Mouse (Mus musculus): ENCODE measurements around the gene Vcpkmt. TPM values are rescaled to one million over a fixed set of nuclear protein-coding genes. Genes with fewer than 3 reads are reported as not detected.

Gene Vcpkmt
- total RNA-seq, 2 experiments from 2014 or later: 10.5 to 15.3 TPM

DNA sequence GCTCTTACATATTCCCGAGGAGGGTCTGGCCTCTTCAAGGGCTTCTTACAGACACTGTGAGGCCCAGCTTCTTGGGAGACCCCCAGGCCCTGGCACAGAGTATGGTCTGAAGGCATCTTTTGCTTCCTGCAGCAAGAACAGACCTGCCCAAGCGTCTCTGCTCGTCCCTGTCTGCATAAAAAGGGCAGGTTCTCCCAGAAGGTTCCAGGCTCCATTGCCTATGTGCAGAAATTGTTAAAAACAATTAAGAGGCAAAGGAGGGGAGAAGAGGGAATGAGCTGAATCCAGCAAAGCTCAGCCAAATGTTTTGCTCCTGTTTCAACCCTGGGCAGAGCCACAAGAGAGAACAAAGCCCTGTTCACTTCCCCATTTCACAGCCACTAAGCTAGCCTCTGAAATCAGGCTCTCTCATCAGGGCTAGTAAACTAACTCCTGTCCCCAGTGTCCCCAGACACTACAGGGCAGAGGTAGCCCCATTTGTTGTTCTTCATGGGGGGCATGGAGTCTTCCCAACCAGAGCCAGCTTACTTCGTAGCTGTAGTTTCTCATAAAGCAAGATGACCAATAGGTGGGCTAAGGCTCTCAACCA lies 44.4 kb downstream of the Vcpkmt start:
- ATAC-seq (replicated peaks; ENCODE audit: poor library complexity): peak; percentile 38

GRCm38 (mm10) chr12:69537675-69538361 lies 45.0 kb downstream of the Vcpkmt start:
- ATAC-seq (replicated peaks; ENCODE audit: poor library complexity): peak; percentile 51

- ATAC-seq (replicated peaks; ENCODE audit: poor library complexity): no peak; the same call in 1 of the 2 replicates
Observed at GRCm38 (mm10) chr12:69537243-69537674, 45.6 kb downstream of the Vcpkmt start.

GRCm38 (mm10) chr12:69536616-69537242 lies 46.1 kb downstream of the Vcpkmt start:
- no peak for ATAC-seq (replicated peaks; ENCODE audit: poor library complexity)

GRCm38 (mm10) chr12:69533237-69533636 lies 49.6 kb downstream of the Vcpkmt start:
- no peak for ATAC-seq (replicated peaks; ENCODE audit: poor library complexity)

DNA sequence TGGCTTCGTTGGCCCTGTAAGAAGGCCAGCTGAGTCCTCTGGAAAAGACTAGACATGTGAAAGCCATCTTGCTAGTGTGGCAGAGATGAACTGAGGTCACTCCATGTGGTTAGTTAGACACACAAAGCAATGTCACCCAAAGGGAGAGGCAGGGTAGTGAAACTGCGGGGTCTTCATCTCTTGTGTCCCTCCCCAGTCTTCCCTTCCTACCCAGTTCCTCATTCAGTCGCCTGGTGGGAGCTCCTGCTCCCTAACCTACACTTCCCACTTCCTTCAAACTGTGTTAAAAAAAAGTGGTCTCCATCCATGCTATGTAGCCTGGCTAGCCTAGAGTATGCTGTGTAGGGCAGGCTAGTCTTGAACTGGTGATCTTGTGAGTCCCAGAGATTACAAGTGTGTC lies 50.3 kb downstream of the Vcpkmt start:
- peak; percentile 70 for ATAC-seq (replicated peaks; ENCODE audit: poor library complexity)

DNA sequence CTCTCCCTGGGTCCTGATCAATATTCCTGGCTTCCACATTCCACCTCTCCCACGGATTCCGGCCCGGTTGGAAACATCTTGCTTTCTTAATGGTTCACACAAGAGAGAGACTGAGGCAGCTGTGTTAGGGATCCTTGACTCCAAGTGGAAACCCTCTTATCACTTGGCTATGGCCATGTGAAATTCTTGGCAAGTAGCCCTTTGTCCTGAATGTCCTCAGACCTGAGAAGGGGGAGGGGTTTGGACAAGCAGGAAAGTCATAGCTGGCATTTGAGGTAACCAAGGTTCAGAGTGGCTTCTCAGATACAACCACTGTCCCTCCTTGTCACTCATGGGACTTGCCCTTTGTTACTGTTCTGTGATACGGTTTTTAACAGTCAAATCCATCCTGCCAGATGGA lies 50.7 kb downstream of the Vcpkmt start:
- ATAC-seq (replicated peaks; ENCODE audit: poor library complexity): no peak

DNA sequence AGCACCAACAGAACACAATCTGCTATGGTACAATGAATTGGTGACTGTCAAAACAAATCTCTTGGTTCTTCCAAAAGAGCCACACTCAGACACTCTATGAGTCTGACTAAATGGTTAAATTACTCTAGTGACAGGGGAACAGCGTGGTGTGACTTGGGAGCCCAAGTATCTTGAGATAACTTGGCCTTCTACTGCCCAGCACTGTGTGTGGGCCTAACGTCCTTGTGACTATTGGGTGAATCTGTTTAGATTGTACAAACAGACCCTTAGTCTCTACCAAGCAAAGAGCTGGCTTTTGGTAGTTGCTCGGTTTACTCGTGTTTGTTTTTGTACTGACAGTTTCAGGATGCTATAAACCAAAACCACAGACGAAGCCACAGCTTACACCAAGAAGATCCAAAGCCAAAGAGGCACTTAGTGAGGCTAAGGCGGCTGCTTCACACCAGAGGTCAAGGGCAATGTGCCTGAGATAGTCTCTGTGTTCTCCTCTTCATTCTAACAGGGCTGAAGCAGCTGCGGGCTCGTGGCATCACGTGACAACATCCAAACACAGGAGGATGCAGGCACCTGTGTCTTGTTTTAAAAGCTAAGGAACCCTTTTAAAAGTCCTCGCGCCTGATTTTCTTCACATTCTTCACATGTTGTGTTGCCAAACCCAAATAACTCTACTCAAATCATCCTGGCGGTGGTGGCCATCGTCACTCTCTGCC lies 53.0 kb downstream of the Vcpkmt start:
- no peak for ATAC-seq (replicated peaks; ENCODE audit: poor library complexity)

DNA sequence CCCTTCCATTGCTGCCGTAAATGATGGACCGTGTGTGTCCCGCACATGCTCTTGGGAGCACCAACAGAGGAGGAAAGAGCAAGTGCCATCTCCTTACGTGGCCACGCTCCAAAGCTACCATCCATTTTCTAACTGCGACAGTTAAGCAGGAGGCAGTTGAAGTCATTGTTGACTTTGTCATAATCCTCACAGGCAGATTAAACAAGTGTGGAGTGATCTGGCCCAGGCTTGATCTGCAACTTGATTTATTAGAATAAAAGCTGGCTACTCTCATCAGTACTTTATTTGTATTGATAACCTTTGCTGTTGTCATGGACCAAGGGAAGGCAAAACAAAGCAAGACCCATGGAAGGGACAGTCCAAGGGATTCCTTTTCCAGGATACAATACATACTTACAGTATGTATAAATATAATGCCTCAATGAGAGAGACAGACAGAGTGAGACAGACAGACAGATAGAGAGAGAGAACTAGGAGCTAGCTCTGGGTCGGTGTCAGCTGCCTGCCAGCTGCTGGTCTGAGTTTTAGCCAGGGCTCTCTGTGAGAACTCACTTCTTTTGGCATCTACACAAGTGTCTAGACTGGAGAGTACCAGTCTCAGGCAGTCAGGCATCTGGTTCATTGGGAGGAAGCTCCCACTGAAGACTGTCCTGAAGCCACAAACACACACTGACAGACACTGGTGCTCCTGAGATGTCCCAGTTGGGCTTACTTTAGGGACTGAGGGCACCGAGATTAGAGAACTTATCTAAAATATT lies 54.4 kb downstream of the Vcpkmt start:
- no peak for ATAC-seq (replicated peaks; ENCODE audit: poor library complexity)

Other genes with a start within 250 kb of the Vcpkmt start
- 62.7 and 76.9 TPM in 2 replicates for gene Nemf, start 225.9 kb downstream of the Vcpkmt start, total RNA-seq (2015)
- 80.0 and 130 TPM in 2 replicates for gene Nemf, start 225.9 kb downstream of the Vcpkmt start, total RNA-seq (2017)
- gene Arf6, start 210.9 kb downstream of the Vcpkmt start, total RNA-seq (2015): 89.6 and 90.6 TPM in 2 replicates
- gene Arf6, start 210.9 kb downstream of the Vcpkmt start, total RNA-seq (2017): 145 and 148 TPM in 2 replicates
- not detected in 2 replicates for gene Gm9887, start 210.6 kb downstream of the Vcpkmt start, total RNA-seq (2015)
- gene Gm9887, start 210.6 kb downstream of the Vcpkmt start, total RNA-seq (2017): 1.5 TPM in 1 of 2 replicates, not detected in the other
- gene Sos2, start 98.8 kb upstream of the Vcpkmt start, total RNA-seq (2015): 47.1 and 53.9 TPM in 2 replicates
- 25.5 and 35.5 TPM in 2 replicates for gene Sos2, start 98.8 kb upstream of the Vcpkmt start, total RNA-seq (2017)
- gene L2hgdh, start 141.8 kb upstream of the Vcpkmt start, total RNA-seq (2015): 13.6 and 21.3 TPM in 2 replicates
- gene L2hgdh, start 141.8 kb upstream of the Vcpkmt start, total RNA-seq (2017): 33.9 and 35.8 TPM in 2 replicates
- 21.3 and 31.6 TPM in 2 replicates for gene Atp5s, start 141.9 kb upstream of the Vcpkmt start, total RNA-seq (2015)
- 8.9 and 15.1 TPM in 2 replicates for gene Atp5s, start 141.9 kb upstream of the Vcpkmt start, total RNA-seq (2017)
- not detected in 2 replicates for gene Cdkl1, start 208.2 kb upstream of the Vcpkmt start, total RNA-seq (2015)
- not detected in 2 replicates for gene Cdkl1, start 208.2 kb upstream of the Vcpkmt start, total RNA-seq (2017)

Measured in megakaryocyte progenitor cell, adult 5-6 weeks (primary cell).